In genomic region chr9:116138595-116139134, GRCm38 (mm10) we compare ENCODE assay signal across 8 mouse cellular contexts. TPM values are rescaled to one million over a fixed set of nuclear protein-coding genes. Genes with fewer than 3 reads are reported as not detected.
DNase-seq lines count a peak whose midpoint lies in the region; ATAC-seq lines count a peak whose summit lies in the region.

No protein-coding gene starts in this region.

- no peaks in the 10 kb centered on the region for H3K27me3 ChIP-seq in hindbrain, embryonic 13.5 days
- no peaks in the 10 kb centered on the region for H3K27me3 ChIP-seq in midbrain, embryonic 13.5 days

- no peaks in the 10 kb centered on the region for H3K9me3 ChIP-seq in hindbrain, embryonic 13.5 days
- no peaks in the 10 kb centered on the region for H3K9me3 ChIP-seq in midbrain, embryonic 13.5 days

- peak; percentile 93 for DNase-seq in heart, adult 11 months
- DNase-seq in heart, adult 18-20 months, result no peak
- DNase-seq in urinary bladder, postnatal 14 days (ENCODE audit: low spot score), result no peak
- no peak for DNase-seq in spleen, postnatal 14 days (ENCODE audit: low spot score in 2 of 2)
- no peak for DNase-seq in adipocyte (ENCODE audit: low spot score)

- H3K36me3 ChIP-seq in hindbrain, embryonic 13.5 days, result no peaks in the 10 kb centered on the region
- H3K36me3 ChIP-seq in midbrain, embryonic 13.5 days, result no peaks in the 10 kb centered on the region

- peaks cover 31% of the 10 kb centered on the region for H3K4me1 ChIP-seq in hindbrain, embryonic 13.5 days (replicated peaks)
- peaks cover 26% of the 10 kb centered on the region for H3K4me1 ChIP-seq in midbrain, embryonic 13.5 days (replicated peaks)

- H3K9ac ChIP-seq in hindbrain, embryonic 13.5 days, result no peak overlapping the region
- no peak overlapping the region for H3K9ac ChIP-seq in midbrain, embryonic 13.5 days (replicated peaks)

- no peak overlapping the region for H3K4me3 ChIP-seq in hindbrain, embryonic 13.5 days
- H3K4me3 ChIP-seq in midbrain, embryonic 13.5 days (replicated peaks), result no peak overlapping the region

- peak; percentile 62 for ATAC-seq in common myeloid progenitor, adult 5-6 weeks (replicated peaks; ENCODE audit: low read depth, poor library complexity, severe bottlenecking)
- ATAC-seq in hindbrain, embryonic 13.5 days (ENCODE audit: low FRiP score), result no peak
- peak; percentile 67 for ATAC-seq in midbrain, embryonic 13.5 days

- no peak overlapping the region for H3K4me2 ChIP-seq in hindbrain, embryonic 13.5 days
- H3K4me2 ChIP-seq in midbrain, embryonic 13.5 days (replicated peaks), result no peak overlapping the region

- WGBS in hindbrain, embryonic 13.5 days, result 42% methylated on average over 11 of the region's 11 CpGs
- 56% methylated on average over 11 of the region's 11 CpGs for WGBS in midbrain, embryonic 13.5 days

- H3K27ac ChIP-seq in hindbrain, embryonic 13.5 days, result peak overlapping the region; percentile 36; the same call in 1 of the 2 replicates
- peak overlapping the region; percentile 26; the same call in 1 of the 2 replicates for H3K27ac ChIP-seq in midbrain, embryonic 13.5 days

RNA-seq across cellular contexts. Expression of gene Tgfbr2, which starts 36.5 kb away (rescaled TPM):
- 10 to 100 TPM; 28.7 to 33.6 TPM for total RNA-seq in heart, adult 18-20 months (2021)
- total RNA-seq in common myeloid progenitor, adult 5-6 weeks (2017), result 15.4 and 19.1 TPM in 2 replicates
- polyA plus RNA-seq in hindbrain, embryonic 13.5 days (2015; fragmentation: Nextera tagmentation; extraction: Ambion mirVana), result 8.9 and 9.0 TPM in 2 replicates
- polyA plus RNA-seq in midbrain, embryonic 13.5 days (2015; fragmentation: Nextera tagmentation; extraction: Ambion mirVana), result 6.4 and 7.0 TPM in 2 replicates
